Mouse (Mus musculus) forebrain, embryonic 10.5 days (tissue): ENCODE results near the gene Chil1. TPM values are rescaled to one million over a fixed set of nuclear protein-coding genes. Genes with fewer than 3 reads are reported as not detected.

Source experiments
- DNase-seq: peaks from one replicate; pipeline ENCODE4 v3.0.0-alpha.2; 2017; ENCODE audit warnings: low spot score; ENCODE audit errors: extremely low spot score
- H3K27ac ChIP-seq: fragments of 300-500 bp; sonication (generic); 2 replicates; pipeline ENCODE4 v1.5.1; 2016; ENCODE audit warnings: mild to moderate bottlenecking
- H3K27me3 ChIP-seq: fragments of 300-500 bp; sonication (generic); 2 replicates; pipeline ENCODE4 v1.6.1; 2016; ENCODE audit warnings: mild to moderate bottlenecking; ENCODE audit not compliant: poor library complexity, severe bottlenecking
- H3K36me3 ChIP-seq: fragments of 300-500 bp; sonication (generic); replicated peaks from 2 replicates; pipeline ENCODE4 v1.6.1; 2016; ENCODE audit warnings: mild to moderate bottlenecking, moderate library complexity
- H3K4me1 ChIP-seq: fragments of 300-500 bp; sonication (generic); 2 replicates; pipeline ENCODE4 v1.6.1; 2016
- H3K4me3 ChIP-seq: fragments of 300-500 bp; sonication (generic); 2 replicates; pipeline ENCODE4 v1.5.1; 2016; ENCODE audit warnings: mild to moderate bottlenecking, moderate library complexity
- H3K9me3 ChIP-seq: fragments of 300-500 bp; sonication (generic); 2 replicates; pipeline ENCODE4 v1.6.1; 2016; ENCODE audit warnings: mild to moderate bottlenecking, moderate library complexity
- WGBS: fragments of 180-500 bp; shearing (Covaris S2); methylation state at CpG from one replicate; pipeline ENCODE4 v1.1.7; 2016; 5-methylcytosine and 5-hydroxymethylcytosine counted together
- polyA plus RNA-seq: library from polyadenylated mRNA; unstranded; fragments of >200 nt; fragmentation: Nextera tagmentation; extraction: Ambion mirVana; gene quantifications from 2 replicates; pipeline ENCODE4 v1.2.1, GENCODE M21; 2016

Gene Chil1
- polyA plus RNA-seq, 1 experiment from 2014 or later: not detected

DNA sequence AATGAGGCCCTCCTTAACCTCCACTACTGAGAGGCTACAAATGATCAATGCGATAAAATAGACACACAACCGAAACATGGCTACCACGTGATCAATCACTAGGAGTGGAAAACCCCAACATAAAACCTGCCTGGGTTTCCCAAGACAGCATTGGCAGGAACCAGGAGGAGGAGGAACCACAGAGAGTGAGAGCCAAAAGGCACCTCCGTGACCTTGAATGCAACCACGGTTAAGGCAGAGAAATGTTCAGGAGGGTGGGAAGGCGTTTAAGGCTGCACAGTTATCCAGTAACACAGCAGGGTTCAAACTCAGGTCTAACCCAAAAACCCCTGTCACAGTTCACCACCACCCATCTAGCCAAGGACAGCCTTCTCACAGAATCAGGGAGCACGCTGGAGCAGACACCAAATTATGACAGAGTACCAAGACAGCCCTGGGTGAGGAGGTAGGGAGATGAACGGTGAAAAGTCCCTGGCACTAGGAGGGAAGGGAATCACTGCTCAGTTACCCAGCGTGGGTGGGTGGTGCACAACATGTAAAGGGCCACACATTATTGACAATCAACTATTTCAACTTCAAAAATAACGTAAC, 48.8 kb downstream of the Chil1 start:
- DNase-seq: no peak
- Histone ChIP-seq H3K9me3 (no peaks in the 10 kb centered on the region), H3K27me3 (peaks cover 52% of the 10 kb centered on the region), H3K36me3 (no peaks in the 10 kb centered on the region), H3K4me1 (peaks cover 14% of the 10 kb centered on the region), H3K27ac (no peak overlapping the region), H3K4me3 (no peak overlapping the region)
- WGBS: 90% methylated on average over 10 of the region's 10 CpGs

DNA sequence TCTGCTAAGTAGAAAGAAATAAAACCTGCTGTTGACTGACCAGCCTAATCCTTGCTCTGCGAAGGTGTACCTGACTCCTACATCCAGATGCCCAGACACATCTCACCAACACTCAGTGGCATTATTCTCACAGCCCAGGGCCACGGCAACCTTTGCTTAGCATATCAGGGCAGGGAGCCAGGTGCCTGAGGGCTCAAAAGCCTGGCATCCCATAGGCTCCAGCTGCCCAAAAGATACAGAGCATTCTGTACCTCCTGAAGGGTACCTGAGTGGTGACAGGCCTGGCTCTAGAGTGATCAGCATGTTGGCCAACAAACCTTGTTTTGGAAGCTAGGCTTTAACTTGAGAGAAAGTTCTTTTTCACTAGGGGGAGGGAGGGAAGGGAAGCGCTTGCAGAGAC, 49.3 kb downstream of the Chil1 start:
- no peak for DNase-seq
- H3K36me3 ChIP-seq: no peaks in the 10 kb centered on the region
- H3K4me3 ChIP-seq: no peak overlapping the region
- H3K27ac ChIP-seq: no peak overlapping the region
- H3K4me1 ChIP-seq: peaks cover 19% of the 10 kb centered on the region
- H3K27me3 ChIP-seq: peaks cover 58% of the 10 kb centered on the region
- no peaks in the 10 kb centered on the region for H3K9me3 ChIP-seq
- 82% methylated on average over 3 of the region's 3 CpGs for WGBS

DNA sequence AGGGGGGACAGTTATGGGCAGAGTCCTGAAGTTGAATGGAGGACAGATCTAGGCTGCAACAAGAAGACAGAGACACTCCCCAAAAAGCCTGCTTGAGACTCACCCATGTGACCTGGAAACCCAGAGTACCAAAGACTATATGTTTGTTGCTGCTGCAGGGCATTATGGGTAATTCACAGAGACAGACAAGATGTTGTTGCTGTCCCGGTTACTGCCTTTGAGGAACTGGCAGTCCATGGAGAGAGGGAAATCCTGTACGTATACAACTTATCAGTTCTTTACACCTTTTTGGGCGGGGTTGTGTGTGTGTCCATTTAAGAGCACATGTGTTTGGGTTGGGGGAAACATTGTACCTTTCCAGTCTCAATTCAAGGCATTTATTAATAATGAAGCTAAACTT, 49.7 kb downstream of the Chil1 start:
- 80% methylated on average over 3 of the region's 3 CpGs for WGBS
- Histone ChIP-seq H3K9me3 (no peaks in the 10 kb centered on the region), H3K27ac (no peak overlapping the region), H3K4me1 (peaks cover 20% of the 10 kb centered on the region), H3K36me3 (no peaks in the 10 kb centered on the region), H3K4me3 (no peak overlapping the region), H3K27me3 (peaks cover 62% of the 10 kb centered on the region)
- no peak for DNase-seq

DNA sequence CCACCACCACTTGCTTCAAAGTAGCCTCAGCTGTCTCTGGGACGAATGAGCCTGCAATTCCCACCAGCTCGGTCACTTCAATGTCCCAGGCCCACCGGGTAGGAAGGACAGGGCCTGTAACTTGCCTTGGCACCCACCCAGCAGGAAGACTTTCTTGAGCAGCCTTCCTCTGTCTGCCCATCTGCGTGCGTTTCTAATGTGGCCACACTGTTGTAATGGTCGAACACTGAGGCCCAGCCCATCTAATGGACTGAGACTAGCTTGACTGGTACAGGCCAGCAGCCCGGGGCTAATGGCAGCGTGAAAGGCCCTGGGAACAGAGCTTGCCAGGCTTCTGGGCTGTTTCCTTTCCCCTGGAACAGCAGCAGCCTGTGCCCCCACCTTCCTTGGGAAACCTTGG, 50.4 kb downstream of the Chil1 start:
- no peak for DNase-seq
- Histone ChIP-seq H3K36me3 (no peaks in the 10 kb centered on the region), H3K9me3 (no peaks in the 10 kb centered on the region), H3K27me3 (peaks cover 68% of the 10 kb centered on the region), H3K4me1 (peaks cover 20% of the 10 kb centered on the region), H3K4me3 (no peak overlapping the region), H3K27ac (no peak overlapping the region)
- whole genome bisulfite sequencing: 80% methylated on average over 8 of the region's 8 CpGs

DNA sequence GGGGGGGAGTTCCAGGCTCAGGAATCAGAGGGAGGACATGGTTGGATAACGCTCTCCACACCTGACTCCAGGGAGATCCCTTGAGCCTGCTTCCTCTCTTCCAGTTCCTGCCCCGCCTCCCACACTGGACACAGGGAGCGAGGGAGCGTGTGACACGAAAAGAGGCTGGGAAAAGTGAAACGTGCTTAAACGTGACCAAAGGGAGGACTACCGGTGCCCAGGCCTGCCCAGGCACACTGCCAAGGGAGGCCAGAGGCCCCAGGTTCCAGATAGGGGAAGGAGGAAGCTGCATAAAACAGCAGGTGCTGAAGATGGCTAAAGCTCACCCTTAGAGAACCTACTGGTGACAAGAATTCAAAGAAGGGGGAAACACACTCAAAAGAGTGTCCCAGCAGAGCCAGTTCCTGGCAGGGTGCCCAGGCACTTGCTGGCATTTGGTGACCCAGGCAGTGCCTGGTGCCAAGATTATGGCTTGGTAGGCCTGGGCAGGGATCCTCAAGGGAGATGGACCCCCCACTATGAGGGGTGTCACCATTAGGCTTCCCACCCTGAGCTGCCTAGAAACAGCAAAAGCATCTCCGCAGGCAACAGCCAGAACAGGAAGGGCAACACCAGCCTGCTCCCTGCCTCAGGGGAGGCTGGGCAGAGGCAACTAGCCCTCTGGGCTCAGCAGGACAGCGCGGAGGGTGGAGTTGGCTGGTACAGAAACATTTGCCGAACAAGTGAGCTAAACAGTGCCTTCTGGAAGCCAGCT, 51.0 kb downstream of the Chil1 start:
- no peak for DNase-seq
- Histone ChIP-seq H3K27me3 (peaks cover 75% of the 10 kb centered on the region), H3K4me3 (no peak overlapping the region), H3K27ac (no peak overlapping the region), H3K9me3 (no peaks in the 10 kb centered on the region), H3K4me1 (peaks cover 20% of the 10 kb centered on the region), H3K36me3 (no peaks in the 10 kb centered on the region)
- 59% methylated on average over 12 of the region's 12 CpGs for WGBS

DNA sequence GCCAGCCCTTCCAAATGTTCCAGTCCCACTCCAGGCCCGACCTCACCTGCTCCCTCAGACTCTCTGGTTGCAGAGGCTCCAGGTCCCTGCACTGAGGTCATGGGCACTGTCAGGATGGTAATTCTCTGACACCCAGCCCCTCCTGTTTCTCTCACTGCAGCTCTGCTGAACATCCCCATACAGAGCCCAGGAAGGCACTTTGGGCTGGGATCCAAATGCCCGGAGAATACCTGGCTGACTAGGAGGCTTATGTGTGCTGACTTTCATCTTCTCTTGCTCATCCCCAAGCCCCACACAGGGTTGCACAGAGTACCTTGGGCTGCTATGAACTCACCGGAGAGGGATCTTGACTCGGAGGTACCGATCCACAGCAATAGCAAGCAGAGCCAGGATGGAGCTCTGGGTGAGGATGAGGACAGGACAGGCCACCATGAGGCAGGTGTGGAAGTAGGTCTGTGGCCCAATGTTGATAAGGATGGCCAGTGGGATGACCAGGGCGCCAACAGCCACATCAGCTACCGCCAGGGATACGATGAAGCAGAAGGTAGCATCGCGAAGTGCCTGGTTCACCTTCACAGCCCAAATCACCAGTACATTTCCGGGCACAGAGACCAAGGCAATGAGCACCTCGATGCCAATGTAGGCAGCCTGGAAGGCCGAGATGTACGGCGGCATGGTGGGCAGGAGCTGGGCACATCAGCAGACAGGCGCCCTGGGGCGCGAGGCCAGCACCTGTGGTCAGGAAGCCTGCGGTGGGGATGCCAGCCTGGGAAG, 51.9 kb downstream of the Chil1 start:
- no peaks in the 10 kb centered on the region for H3K9me3 ChIP-seq
- peaks cover 81% of the 10 kb centered on the region for H3K27me3 ChIP-seq
- no peak for DNase-seq
- no peak overlapping the region for H3K27ac ChIP-seq
- H3K36me3 ChIP-seq: no peaks in the 10 kb centered on the region
- H3K4me1 ChIP-seq: peaks cover 21% of the 10 kb centered on the region
- WGBS: 52% methylated on average over 19 of the region's 19 CpGs
- peak overlapping the region; percentile 54; the same call in 1 of the 2 replicates for H3K4me3 ChIP-seq

DNA sequence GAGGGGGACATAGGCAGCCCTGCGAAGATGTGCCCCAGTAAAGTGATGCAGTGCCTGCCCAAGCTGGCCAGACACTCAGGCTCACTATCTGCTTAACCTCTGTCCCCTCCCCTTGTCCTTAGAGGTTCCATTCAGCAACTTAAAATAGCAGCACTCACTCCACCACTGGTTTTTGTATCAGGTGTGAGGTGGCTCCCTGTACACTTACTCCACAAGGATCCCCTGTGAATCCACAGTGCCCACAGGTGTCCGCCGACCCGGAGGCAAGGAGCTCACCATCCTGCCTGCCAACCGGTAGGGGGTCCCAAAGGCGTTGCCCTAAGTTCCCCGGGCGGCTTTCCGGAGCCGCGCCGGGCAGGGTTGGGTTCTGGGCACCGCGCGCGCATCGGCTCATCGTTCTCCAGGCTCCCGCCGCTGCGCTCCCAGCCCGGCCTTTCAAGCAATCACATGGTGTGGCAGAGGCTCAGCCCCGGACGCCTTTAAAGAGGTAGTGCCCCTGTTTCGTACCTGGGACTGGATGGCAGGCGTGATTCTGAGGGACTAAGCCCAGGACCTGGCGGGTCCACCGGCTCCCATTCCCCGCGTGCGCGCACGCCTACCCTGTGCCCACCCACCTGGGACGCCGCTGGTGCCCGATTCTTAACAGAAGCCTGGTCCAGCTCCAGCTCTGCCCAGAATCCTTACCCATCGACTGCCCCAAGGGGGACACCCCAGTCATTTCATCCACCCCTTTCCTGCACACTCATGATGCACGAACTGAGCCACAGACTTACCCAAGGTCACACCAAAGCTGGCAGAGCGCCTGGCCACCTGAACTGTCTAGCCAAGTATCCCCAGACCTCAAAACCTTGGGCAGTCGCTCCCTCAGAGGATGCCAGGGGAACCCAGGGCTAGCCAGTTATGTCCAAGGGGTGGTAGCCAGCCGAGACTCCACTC, 52.7 kb downstream of the Chil1 start:
- DNase-seq: no peak
- WGBS: 2% methylated on average over 41 of the region's 41 CpGs
- H3K27ac ChIP-seq: peak overlapping the region; percentile 26; the same call in 1 of the 2 replicates
- no peaks in the 10 kb centered on the region for H3K9me3 ChIP-seq
- H3K4me1 ChIP-seq: peaks cover 24% of the 10 kb centered on the region
- H3K27me3 ChIP-seq: peaks cover 90% of the 10 kb centered on the region
- no peaks in the 10 kb centered on the region for H3K36me3 ChIP-seq
- H3K4me3 ChIP-seq: peak overlapping the region; percentile 54

DNA sequence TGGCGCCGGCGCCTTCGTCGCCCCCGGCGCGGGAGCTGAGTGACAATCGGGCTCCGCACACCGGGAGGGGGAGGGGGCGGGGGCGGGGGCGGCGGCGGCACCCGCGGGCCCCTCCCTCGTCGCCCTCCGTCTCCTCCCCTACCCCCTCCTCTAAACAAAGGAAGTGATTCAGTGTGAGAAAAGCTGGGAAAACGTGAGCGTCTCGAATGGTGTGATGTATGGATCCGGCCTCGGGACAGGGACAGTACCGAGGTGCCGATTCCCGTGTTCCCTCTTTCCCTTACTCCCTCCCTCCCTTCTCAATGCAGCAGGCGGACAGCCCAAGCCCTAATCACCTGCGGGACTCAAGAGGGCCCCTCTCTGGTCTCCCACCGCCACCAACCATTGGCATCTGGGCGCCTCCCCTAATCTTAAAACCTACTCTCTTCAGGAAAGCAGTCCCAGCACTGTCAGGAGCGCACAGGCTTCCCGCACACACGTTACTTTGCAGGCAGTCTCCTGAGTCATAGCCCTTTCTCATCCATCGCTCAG, 53.5 kb downstream of the Chil1 start, which contains the start of gene Adora1:
Gene Adora1 (minus strand): TSS at position 41 of the 531 bp plus-strand sequence.
- peaks cover 24% of the 10 kb centered on the region for H3K4me1 ChIP-seq
- peaks cover 88% of the 10 kb centered on the region for H3K27me3 ChIP-seq
- H3K27ac ChIP-seq: peak within 1 kb of the TSS; percentile 26; the same call in 1 of the 2 replicates
- no peaks in the 10 kb centered on the region for H3K9me3 ChIP-seq
- DNase-seq: no peak
- WGBS: 1% methylated on average over 36 of the region's 37 CpGs
- H3K4me3 ChIP-seq: peak within 1 kb of the TSS; percentile 54
- H3K36me3 ChIP-seq: no peaks in the 10 kb centered on the region

DNA sequence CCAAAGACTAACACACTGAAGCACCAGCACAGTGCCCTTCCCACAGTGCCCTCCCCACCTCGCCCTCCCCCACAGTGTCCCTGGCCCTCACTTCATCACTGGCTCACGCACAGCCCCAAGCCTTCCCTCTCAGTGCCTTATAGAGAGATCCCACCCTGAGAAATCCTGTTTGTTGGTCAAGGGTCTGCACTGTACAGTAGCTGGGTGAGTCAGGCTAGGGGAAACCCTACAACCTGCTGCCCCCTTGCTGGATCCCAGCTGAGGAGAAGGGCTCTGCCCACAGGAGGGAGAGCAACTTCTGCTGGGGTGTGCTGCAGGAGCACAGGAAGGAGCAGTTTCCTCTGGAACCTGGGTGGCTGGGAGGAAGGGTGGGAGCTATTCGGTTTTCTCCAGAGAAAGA, 54.2 kb downstream of the Chil1 start:
- no peaks in the 10 kb centered on the region for H3K36me3 ChIP-seq
- no peaks in the 10 kb centered on the region for H3K9me3 ChIP-seq
- no peak for DNase-seq
- peaks cover 90% of the 10 kb centered on the region for H3K27me3 ChIP-seq
- H3K4me1 ChIP-seq: peaks cover 24% of the 10 kb centered on the region
- 29% methylated on average over 3 of the region's 3 CpGs for WGBS
- no peak overlapping the region for H3K4me3 ChIP-seq
- no peak overlapping the region for H3K27ac ChIP-seq

DNA sequence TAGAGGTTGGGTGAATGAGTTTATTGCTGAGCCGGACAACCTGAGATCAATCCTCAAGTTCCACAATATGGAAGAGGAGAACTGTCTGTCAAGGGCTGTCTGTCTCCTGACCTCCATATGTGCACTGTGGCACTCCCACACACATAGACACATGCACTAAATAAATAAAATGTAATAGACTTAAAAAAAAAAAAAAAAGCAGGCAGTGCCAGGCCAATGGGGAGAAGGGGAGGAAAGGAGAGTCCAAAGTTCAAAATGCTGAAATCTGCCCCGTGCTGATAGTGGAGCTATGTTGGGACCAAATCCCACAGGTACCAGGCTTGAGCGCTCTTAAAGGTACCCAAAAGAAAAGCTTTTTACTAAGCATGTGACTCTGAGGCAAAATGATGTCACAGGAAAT, 55.5 kb downstream of the Chil1 start:
- 93% methylated on average over 3 of the region's 3 CpGs for WGBS
- no peak overlapping the region for H3K27ac ChIP-seq
- no peaks in the 10 kb centered on the region for H3K36me3 ChIP-seq
- H3K4me3 ChIP-seq: no peak overlapping the region
- peaks cover 91% of the 10 kb centered on the region for H3K27me3 ChIP-seq
- DNase-seq: no peak
- H3K9me3 ChIP-seq: no peaks in the 10 kb centered on the region
- H3K4me1 ChIP-seq: peaks cover 24% of the 10 kb centered on the region
